Mouse (Mus musculus) hindbrain, embryonic 15.5 days (tissue): ENCODE data around the gene Ccdc9. TPM values are rescaled to one million over a fixed set of nuclear protein-coding genes. Genes with fewer than 3 reads are reported as not detected.

Source experiments
- ATAC-seq: fragments of 200-750 bp; cut with Nextera tagmentation; 2 replicates; pipeline ENCODE4 v1.8.0; 2017; ENCODE audit warnings: low read depth, moderate number of reproducible peaks, moderate TSS enrichment; ENCODE audit not compliant: low FRiP score
- H3K27ac ChIP-seq: fragments of 300-500 bp; sonication (generic); replicated peaks from 2 replicates; pipeline ENCODE4 v1.5.1; 2015; ENCODE audit warnings: mild to moderate bottlenecking, inconsistent platforms
- H3K27me3 ChIP-seq: fragments of 300-500 bp; sonication (generic); 2 replicates; pipeline ENCODE4 v1.6.1; 2015; ENCODE audit warnings: control low read depth, inconsistent platforms
- H3K36me3 ChIP-seq: fragments of 300-500 bp; sonication (generic); 2 replicates; pipeline ENCODE4 v1.6.1; 2015; ENCODE audit warnings: control low read depth, inconsistent platforms
- H3K4me1 ChIP-seq: fragments of 300-500 bp; sonication (generic); replicated peaks from 2 replicates; pipeline ENCODE4 v1.6.1; 2015; ENCODE audit warnings: control low read depth, inconsistent platforms
- H3K4me2 ChIP-seq: fragments of 300-500 bp; sonication (generic); 2 replicates; pipeline ENCODE4 v1.6.1; 2015; ENCODE audit warnings: moderate library complexity, mild to moderate bottlenecking, inconsistent platforms
- H3K4me3 ChIP-seq: fragments of 300-500 bp; sonication (generic); 2 replicates; pipeline ENCODE4 v1.5.1; 2015; ENCODE audit warnings: mild to moderate bottlenecking, inconsistent platforms
- H3K9ac ChIP-seq: fragments of 300-500 bp; sonication (generic); 2 replicates; pipeline ENCODE4 v1.6.1; 2015; ENCODE audit warnings: inconsistent platforms
- H3K9me3 ChIP-seq: fragments of 300-500 bp; sonication (generic); 2 replicates; pipeline ENCODE4 v1.6.1; 2016; ENCODE audit warnings: control low read depth, inconsistent platforms
- WGBS: fragments of 180-500 bp; shearing (Covaris S2); methylation state at CpG from one replicate; pipeline ENCODE4 v1.1.7; 2015; 5-methylcytosine and 5-hydroxymethylcytosine counted together
- polyA plus RNA-seq: library from polyadenylated mRNA; unstranded; fragments of >200 nt; fragmentation: Nextera tagmentation; extraction: Ambion mirVana; gene quantifications from 2 replicates; pipeline ENCODE4 v1.2.1, GENCODE M21; 2015

Gene Ccdc9
- 29.3 and 29.6 TPM in 2 replicates for polyA plus RNA-seq

- Histone ChIP-seq H3K27me3 (no peaks in the 10 kb centered on the region), H3K4me2 (peak within 1 kb of the TSS; percentile 55), H3K9me3 (no peaks in the 10 kb centered on the region), H3K27ac (peak within 1 kb of the TSS; percentile 95), H3K4me1 (peaks cover 12% of the 10 kb centered on the region), H3K4me3 (peak within 1 kb of the TSS; percentile 68), H3K9ac (peak within 1 kb of the TSS; percentile 58), H3K36me3 (peaks cover 22% of the 10 kb centered on the region)
- WGBS = 1% methylated on average over 70 of the region's 70 CpGs
- peak; percentile 95 for ATAC-seq
These were observed at the start of gene Ccdc9 for GRCm38 (mm10) chr7:16286026-16286961. Gene Ccdc9, minus strand, starts transcription at chr7:16286795.

- Histone ChIP-seq H3K4me1 (no peaks in the 10 kb centered on the region), H3K27ac (no peak overlapping the region), H3K36me3 (peaks cover 37% of the 10 kb centered on the region), H3K4me3 (no peak overlapping the region), H3K4me2 (no peak overlapping the region), H3K9ac (no peak overlapping the region), H3K27me3 (no peaks in the 10 kb centered on the region), H3K9me3 (no peaks in the 10 kb centered on the region)
- WGBS = 85% methylated on average over 3 of the region's 3 CpGs
- ATAC-seq = no peak
These were observed 42.6 kb upstream of the Ccdc9 start for GRCm38 (mm10) chr7:16329146-16329545.

- Histone ChIP-seq H3K27ac (no peak overlapping the region), H3K4me2 (no peak overlapping the region), H3K4me3 (no peak overlapping the region), H3K27me3 (no peaks in the 10 kb centered on the region), H3K9me3 (no peaks in the 10 kb centered on the region), H3K36me3 (peaks cover 23% of the 10 kb centered on the region), H3K9ac (no peak overlapping the region), H3K4me1 (no peaks in the 10 kb centered on the region)
- peak; percentile 35; the same call in 1 of the 2 replicates for ATAC-seq
- WGBS = 96% methylated on average over 2 of the region's 2 CpGs
These were observed 40.0 kb upstream of the Ccdc9 start for GRCm38 (mm10) chr7:16326607-16326971.

- Histone ChIP-seq H3K4me3 (no peak overlapping the region), H3K27ac (no peak overlapping the region), H3K9me3 (no peaks in the 10 kb centered on the region), H3K36me3 (peaks cover 20% of the 10 kb centered on the region), H3K4me1 (no peaks in the 10 kb centered on the region), H3K27me3 (no peaks in the 10 kb centered on the region), H3K9ac (no peak overlapping the region), H3K4me2 (no peak overlapping the region)
- ATAC-seq = peak; percentile 57; the same call in 1 of the 2 replicates
- WGBS = 33% methylated on average over 8 of the region's 8 CpGs
These were observed 39.5 kb upstream of the Ccdc9 start for GRCm38 (mm10) chr7:16325920-16326606.

- H3K27me3 ChIP-seq = no peaks in the 10 kb centered on the region
- no peaks in the 10 kb centered on the region for H3K4me1 ChIP-seq
- WGBS = 90% methylated on average over 7 of the region's 7 CpGs
- H3K9ac ChIP-seq = no peak overlapping the region
- H3K9me3 ChIP-seq = no peaks in the 10 kb centered on the region
- no peak overlapping the region for H3K4me3 ChIP-seq
- ATAC-seq = no peak
- H3K4me2 ChIP-seq = no peak overlapping the region
- peaks cover 10% of the 10 kb centered on the region for H3K36me3 ChIP-seq
- no peak overlapping the region for H3K27ac ChIP-seq
These were observed 38.1 kb upstream of the Ccdc9 start for GRCm38 (mm10) chr7:16324661-16325060.

GRCm38 (mm10) chr7:16320479-16320878, 33.9 kb upstream of the Ccdc9 start:
- no peak for ATAC-seq
- WGBS = 90% methylated on average over 6 of the region's 6 CpGs
- H3K9me3 ChIP-seq = no peaks in the 10 kb centered on the region
- no peaks in the 10 kb centered on the region for H3K27me3 ChIP-seq
- H3K4me1 ChIP-seq = no peaks in the 10 kb centered on the region
- H3K36me3 ChIP-seq = no peaks in the 10 kb centered on the region
- H3K4me2 ChIP-seq = no peak overlapping the region
- H3K27ac ChIP-seq = no peak overlapping the region
- no peak overlapping the region for H3K4me3 ChIP-seq
- no peak overlapping the region for H3K9ac ChIP-seq

GRCm38 (mm10) chr7:16319216-16319615, 32.6 kb upstream of the Ccdc9 start:
- Histone ChIP-seq H3K36me3 (no peaks in the 10 kb centered on the region), H3K9ac (no peak overlapping the region), H3K4me1 (peaks cover 6% of the 10 kb centered on the region), H3K4me2 (no peak overlapping the region), H3K4me3 (no peak overlapping the region), H3K27me3 (no peaks in the 10 kb centered on the region), H3K9me3 (no peaks in the 10 kb centered on the region), H3K27ac (no peak overlapping the region)
- 95% methylated on average over 4 of the region's 4 CpGs for WGBS
- no peak for ATAC-seq

GRCm38 (mm10) chr7:16317094-16317493, 30.5 kb upstream of the Ccdc9 start:
- Histone ChIP-seq H3K4me3 (no peak overlapping the region), H3K27ac (no peak overlapping the region), H3K9me3 (no peaks in the 10 kb centered on the region), H3K36me3 (no peaks in the 10 kb centered on the region), H3K27me3 (no peaks in the 10 kb centered on the region), H3K4me2 (no peak overlapping the region), H3K4me1 (peaks cover 25% of the 10 kb centered on the region), H3K9ac (no peak overlapping the region)
- no peak for ATAC-seq
- WGBS = 78% methylated on average over 13 of the region's 14 CpGs

- H3K9ac ChIP-seq = no peak overlapping the region
- ATAC-seq = no peak
- H3K27ac ChIP-seq = no peak overlapping the region
- H3K4me2 ChIP-seq = no peak overlapping the region
- H3K4me3 ChIP-seq = no peak overlapping the region
- H3K9me3 ChIP-seq = no peaks in the 10 kb centered on the region
- no peaks in the 10 kb centered on the region for H3K36me3 ChIP-seq
- WGBS = 71% methylated on average over 4 of the region's 4 CpGs
- no peaks in the 10 kb centered on the region for H3K27me3 ChIP-seq
- H3K4me1 ChIP-seq = peaks cover 43% of the 10 kb centered on the region
These were observed 28.7 kb upstream of the Ccdc9 start for GRCm38 (mm10) chr7:16315222-16315759.

- Histone ChIP-seq H3K4me2 (peak overlapping the region; percentile 99), H3K9ac (peak overlapping the region; percentile 89), H3K9me3 (no peaks in the 10 kb centered on the region), H3K4me3 (peak overlapping the region; percentile 60), H3K4me1 (peaks cover 50% of the 10 kb centered on the region), H3K36me3 (no peaks in the 10 kb centered on the region), H3K27ac (peak overlapping the region; percentile 92), H3K27me3 (no peaks in the 10 kb centered on the region)
- ATAC-seq = peak; percentile 39; the same call in 1 of the 2 replicates
- 14% methylated on average over 13 of the region's 13 CpGs for WGBS
These were observed 27.7 kb upstream of the Ccdc9 start for GRCm38 (mm10) chr7:16314221-16314775.

GRCm38 (mm10) chr7:16313481-16314220, 27.1 kb upstream of the Ccdc9 start:
- WGBS = 1% methylated on average over 58 of the region's 66 CpGs
- Histone ChIP-seq H3K4me3 (peak overlapping the region; percentile 60), H3K4me2 (peak overlapping the region; percentile 99), H3K27ac (peak overlapping the region; percentile 92), H3K36me3 (no peaks in the 10 kb centered on the region), H3K27me3 (no peaks in the 10 kb centered on the region), H3K4me1 (peaks cover 56% of the 10 kb centered on the region), H3K9ac (peak overlapping the region; percentile 89), H3K9me3 (no peaks in the 10 kb centered on the region)
- ATAC-seq = peak; percentile 71
